Mouse (Mus musculus): Measurements from ENCODE around the gene Ank. TPM values are rescaled to one million over a fixed set of nuclear protein-coding genes. Genes with fewer than 3 reads are reported as not detected.

The Ank gene
- total and polyA plus RNA-seq, 3 experiments, result 176 to 225 (median 196) TPM

DNA sequence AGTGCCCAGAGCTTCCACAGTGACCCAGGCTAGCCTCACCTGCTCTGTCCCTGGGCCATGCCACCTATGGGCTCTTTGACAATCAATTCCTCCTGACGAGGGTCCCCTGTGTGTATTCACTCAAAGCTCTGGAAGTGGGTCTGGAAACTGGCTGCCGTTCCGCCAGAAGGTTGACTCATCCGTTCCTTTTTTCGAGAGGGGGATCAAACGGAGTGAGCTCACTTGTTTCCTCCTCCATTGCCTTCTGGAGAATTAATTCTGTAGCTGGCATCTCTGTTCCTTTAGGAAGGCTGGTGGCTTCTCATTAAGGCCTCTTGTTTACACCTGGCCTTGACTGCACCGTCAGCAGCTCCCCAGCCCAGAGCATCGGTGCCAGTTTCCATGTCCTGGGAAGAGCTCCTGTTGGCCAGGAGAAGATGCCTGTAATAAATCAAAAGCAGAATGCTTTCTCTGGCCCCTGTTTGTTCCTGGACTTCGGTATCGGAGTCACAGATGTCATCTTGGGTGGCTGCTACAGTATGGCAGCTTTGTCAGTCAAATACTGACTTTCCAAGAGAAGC, 99.2 kb downstream of the Ank start:
- no peaks in the 10 kb centered on the region for H3K79me2 ChIP-seq (replicated peaks; ENCODE audit: control insufficient read depth, insufficient read depth, low read length)
- DNase-seq, result no peak
- WGBS, result 83% methylated on average over 10 of the region's 10 CpGs
- TF ChIP-seq EP300 (IDR thresholded peaks at IDR 0.05; ENCODE audit: insufficient read depth, low read depth, low read length) (no peak), POLR2A (IDR thresholded peaks at IDR 0.05; ENCODE audit: insufficient read depth, low read depth, low read length) (no peak), CTCF (IDR thresholded peaks at IDR 0.05) (no peak)
- H3K27me3 ChIP-seq (ENCODE audit: control insufficient read depth, insufficient read depth, low read length), result no peaks in the 10 kb centered on the region
- peaks cover 3% of the 10 kb centered on the region; the same call in 1 of the 2 replicates for H3K4me1 ChIP-seq (ENCODE audit: control insufficient read depth, insufficient read depth, low read length)
- no peak overlapping the region for H3K4me3 ChIP-seq
- H3K36me3 ChIP-seq (ENCODE audit: control insufficient read depth, insufficient read depth, low read length), result peaks cover 3% of the 10 kb centered on the region
- H3K27ac ChIP-seq, result no peak overlapping the region
- H3K9ac ChIP-seq (ENCODE audit: low read depth, low read length), result no peak overlapping the region
- intact Hi-C loops (cut with DNase I), result no loop called here

GRCm38 (mm10) chr15:27567356-27567755, 100.9 kb downstream of the Ank start:
- Histone ChIP-seq H3K4me1 (ENCODE audit: control insufficient read depth, insufficient read depth, low read length) (peaks cover 3% of the 10 kb centered on the region; the same call in 1 of the 2 replicates), H3K4me3 (no peak overlapping the region), H3K79me2 (replicated peaks; ENCODE audit: control insufficient read depth, insufficient read depth, low read length) (no peaks in the 10 kb centered on the region), H3K36me3 (ENCODE audit: control insufficient read depth, insufficient read depth, low read length) (peaks cover 4% of the 10 kb centered on the region), H3K27me3 (ENCODE audit: control insufficient read depth, insufficient read depth, low read length) (no peaks in the 10 kb centered on the region), H3K9ac (ENCODE audit: low read depth, low read length) (no peak overlapping the region), H3K27ac (no peak overlapping the region)
- TF ChIP-seq POLR2A (IDR thresholded peaks at IDR 0.05; ENCODE audit: insufficient read depth, low read depth, low read length) (no peak), CTCF (IDR thresholded peaks at IDR 0.05) (no peak), EP300 (IDR thresholded peaks at IDR 0.05; ENCODE audit: insufficient read depth, low read depth, low read length) (no peak)
- DNase-seq, result no peak
- intact Hi-C loops (cut with DNase I), result no loop called here
- WGBS, result 88% methylated on average over 16 of the region's 16 CpGs

GRCm38 (mm10) chr15:27568371-27568770, 101.9 kb downstream of the Ank start:
- Histone ChIP-seq H3K36me3 (ENCODE audit: control insufficient read depth, insufficient read depth, low read length) (peaks cover 10% of the 10 kb centered on the region), H3K27me3 (ENCODE audit: control insufficient read depth, insufficient read depth, low read length) (no peaks in the 10 kb centered on the region), H3K4me3 (no peak overlapping the region), H3K27ac (no peak overlapping the region), H3K79me2 (replicated peaks; ENCODE audit: control insufficient read depth, insufficient read depth, low read length) (no peaks in the 10 kb centered on the region), H3K9ac (ENCODE audit: low read depth, low read length) (no peak overlapping the region), H3K4me1 (ENCODE audit: control insufficient read depth, insufficient read depth, low read length) (peaks cover 5% of the 10 kb centered on the region)
- intact Hi-C loops (cut with DNase I), result no loop called here
- 84% methylated on average over 6 of the region's 6 CpGs for WGBS
- no peak for DNase-seq
- TF ChIP-seq CTCF (IDR thresholded peaks at IDR 0.05), result no peak
- no peak for TF ChIP-seq EP300 (IDR thresholded peaks at IDR 0.05; ENCODE audit: insufficient read depth, low read depth, low read length)
- no peak for TF ChIP-seq POLR2A (IDR thresholded peaks at IDR 0.05; ENCODE audit: insufficient read depth, low read depth, low read length)

DNA sequence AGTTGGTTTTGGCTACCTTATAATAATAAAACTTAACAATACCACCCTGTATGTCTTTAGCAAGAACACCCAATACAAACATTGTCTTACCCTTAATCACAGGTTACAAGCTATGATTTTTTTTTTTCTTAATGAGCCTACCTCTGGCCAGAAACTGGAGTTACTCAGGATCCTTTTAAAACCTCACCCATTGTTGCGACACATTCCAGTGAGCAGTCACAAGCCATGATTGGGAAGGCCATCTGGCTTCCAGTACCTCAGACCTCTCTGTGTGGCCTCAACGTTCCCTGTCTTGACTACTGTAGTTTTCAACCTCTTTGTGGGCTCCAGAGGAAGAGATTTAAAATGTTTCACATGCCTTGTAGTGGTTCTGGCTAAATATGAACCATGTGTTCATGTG, 103.4 kb downstream of the Ank start:
- peaks cover 10% of the 10 kb centered on the region for H3K36me3 ChIP-seq (ENCODE audit: control insufficient read depth, insufficient read depth, low read length)
- peak overlapping the region; percentile 71 for H3K27ac ChIP-seq
- no peak overlapping the region for H3K4me3 ChIP-seq
- peaks cover 6% of the 10 kb centered on the region for H3K4me1 ChIP-seq (ENCODE audit: control insufficient read depth, insufficient read depth, low read length)
- WGBS, result 59% methylated on average over 2 of the region's 2 CpGs
- peak in 1 of 2 experiments; percentile 40 for DNase-seq
- TF ChIP-seq POLR2A (IDR thresholded peaks at IDR 0.05; ENCODE audit: insufficient read depth, low read depth, low read length), result no peak
- TF ChIP-seq EP300 (IDR thresholded peaks at IDR 0.05; ENCODE audit: insufficient read depth, low read depth, low read length), result 0 out of 2 replicates have a peak, but pooled peaks have one; percentile 28
- no peak for TF ChIP-seq CTCF (IDR thresholded peaks at IDR 0.05)
- no peaks in the 10 kb centered on the region for H3K79me2 ChIP-seq (replicated peaks; ENCODE audit: control insufficient read depth, insufficient read depth, low read length)
- no peak overlapping the region for H3K9ac ChIP-seq (ENCODE audit: low read depth, low read length)
- H3K27me3 ChIP-seq (ENCODE audit: control insufficient read depth, insufficient read depth, low read length), result no peaks in the 10 kb centered on the region
- intact Hi-C loops (cut with DNase I), result loop anchor here (2.0 kb wide), 1 partner anchor 31 kb away; no protein-coding TSS in a partner anchor

- H3K27me3 ChIP-seq (ENCODE audit: control insufficient read depth, insufficient read depth, low read length), result no peaks in the 10 kb centered on the region
- peaks cover 6% of the 10 kb centered on the region for H3K4me1 ChIP-seq (ENCODE audit: control insufficient read depth, insufficient read depth, low read length)
- peak overlapping the region; percentile 71 for H3K27ac ChIP-seq
- no peak overlapping the region for H3K4me3 ChIP-seq
- H3K36me3 ChIP-seq (ENCODE audit: control insufficient read depth, insufficient read depth, low read length), result peaks cover 10% of the 10 kb centered on the region
- intact Hi-C loops (cut with DNase I), result loop anchor here (2.0 kb wide), 1 partner anchor 32 kb away; no protein-coding TSS in a partner anchor
- no peaks in the 10 kb centered on the region for H3K79me2 ChIP-seq (replicated peaks; ENCODE audit: control insufficient read depth, insufficient read depth, low read length)
- DNase-seq, result no peak
- no peak overlapping the region for H3K9ac ChIP-seq (ENCODE audit: low read depth, low read length)
- 73% methylated on average over 4 of the region's 4 CpGs for WGBS
- no peak for TF ChIP-seq EP300 (IDR thresholded peaks at IDR 0.05; ENCODE audit: insufficient read depth, low read depth, low read length)
Observed at GRCm38 (mm10) chr15:27570385-27570784, 103.9 kb downstream of the Ank start.

- H3K27me3 ChIP-seq (ENCODE audit: control insufficient read depth, insufficient read depth, low read length), result no peaks in the 10 kb centered on the region
- 67% methylated on average over 8 of the region's 8 CpGs for WGBS
- H3K36me3 ChIP-seq (ENCODE audit: control insufficient read depth, insufficient read depth, low read length), result peaks cover 10% of the 10 kb centered on the region
- no peak overlapping the region for H3K4me3 ChIP-seq
- no peaks in the 10 kb centered on the region for H3K79me2 ChIP-seq (replicated peaks; ENCODE audit: control insufficient read depth, insufficient read depth, low read length)
- DNase-seq, result peak; percentile 48 to 81
- peak overlapping the region; percentile 81 for H3K27ac ChIP-seq
- intact Hi-C loops (cut with DNase I), result loop anchor here (2.0 kb wide), 1 partner anchor 32 kb away; no protein-coding TSS in a partner anchor
- peak overlapping the region; percentile 42 for H3K9ac ChIP-seq (ENCODE audit: low read depth, low read length)
- TF ChIP-seq POLR2A (IDR thresholded peaks at IDR 0.05; ENCODE audit: insufficient read depth, low read depth, low read length) (no peak), EP300 (IDR thresholded peaks at IDR 0.05; ENCODE audit: insufficient read depth, low read depth, low read length) (peak; percentile 91), CTCF (IDR thresholded peaks at IDR 0.05) (no peak)
- peaks cover 8% of the 10 kb centered on the region for H3K4me1 ChIP-seq (ENCODE audit: control insufficient read depth, insufficient read depth, low read length)
Observed at GRCm38 (mm10) chr15:27571179-27571578, 104.7 kb downstream of the Ank start.
